Mouse (Mus musculus): ENCODE measurements around the gene Dlx1. TPM values are rescaled to one million over a fixed set of nuclear protein-coding genes. Genes with fewer than 3 reads are reported as not detected.
A peak's percentile ranks its signal among the peaks of the same experiment; 100 is the strongest.

Dlx1 gene
- total and polyA plus RNA-seq, 3 experiments = 0.11 to 0.27 (median 0.21) TPM

GRCm38 (mm10) chr2:71547829-71548228 lies 19.9 kb downstream of the Dlx1 start:
- Histone ChIP-seq H3K9me3 (replicated peaks; ENCODE audit: low read length) (peaks cover 31% of the 10 kb centered on the region), H3K27me3 (replicated peaks) (peaks cover 2% of the 10 kb centered on the region), H3K27ac (ENCODE audit: insufficient read depth, low read depth) (no peak overlapping the region), H3K9ac (ENCODE audit: insufficient read depth, low read depth) (no peak overlapping the region), H3K4me1 (ENCODE audit: control insufficient read depth in 1 of 2, insufficient read depth in 2 of 2) (peaks cover 0 to 7% of the 10 kb centered on the region in 2 experiments; a peak in 2 of 4 replicates), H3K79me2 (replicated peaks; ENCODE audit: control insufficient read depth, extremely low read depth, insufficient read depth, poor library complexity, severe bottlenecking) (no peaks in the 10 kb centered on the region), H3K36me3 (replicated peaks in 1 of 2; ENCODE audit: control insufficient read depth in 1 of 2, insufficient read depth in 1 of 2, low read length in 1 of 2) (no peaks in the 10 kb centered on the region), H3K4me3 (replicated peaks in 1 of 3; ENCODE audit: low read depth in 2 of 3, low read length in 2 of 3, poor library complexity in 1 of 3) (no peak overlapping the region), H3K4me2 (ENCODE audit: insufficient read depth, low read depth, poor library complexity, severe bottlenecking) (no peak overlapping the region)
- in situ Hi-C loops (cut with MboI; ENCODE audit: low pct_ligation_motif_present, low pct_unique_long_range_greater_than_20kb, low sequenced_read_pairs) (loop anchor here (25.0 kb wide), 1 partner anchor 261 kb away; no protein-coding TSS in a partner anchor), dilution Hi-C loops (cut with MboI; ENCODE audit: extremely low pct_ligation_motif_present, extremely low pct_unique_long_range_greater_than_20kb, low sequenced_read_pairs) (no loop called here)
- peak; percentile 57 for DNase-seq (ENCODE audit: extremely low read depth)
- TF ChIP-seq ZC3H11A (IDR thresholded peaks at IDR 0.05; ENCODE audit: low read depth, low read length) = peak; percentile 23; the same call in 1 of the 2 replicates
- TF ChIP-seq POLR2AphosphoS2 (IDR thresholded peaks at IDR 0.05; ENCODE audit: low read depth, low read length) = no peak
- peak; percentile 4 to 80; a peak in 2 of 4 replicates for TF ChIP-seq CTCF (conservative IDR thresholded peaks at IDR 0.05 in 1 of 2, IDR thresholded peaks at IDR 0.05 in 1 of 2; ENCODE audit: low read depth in 2 of 2, low read length in 2 of 2)
- TF ChIP-seq BHLHE40 (IDR thresholded peaks at IDR 0.05; ENCODE audit: low read depth, low read length) = no peak
- peak; percentile 72 for TF ChIP-seq RAD21 (IDR thresholded peaks at IDR 0.05; ENCODE audit: low read depth, low read length)
- TF ChIP-seq SMC3 (IDR thresholded peaks at IDR 0.05; ENCODE audit: low read depth, low read length) = peak; percentile 85
- TF ChIP-seq ZMIZ1 (IDR thresholded peaks at IDR 0.05; ENCODE audit: low read depth, low read length) = no peak

- no peak overlapping the region for H3K27ac ChIP-seq (ENCODE audit: insufficient read depth, low read depth)
- peaks cover 2% of the 10 kb centered on the region for H3K27me3 ChIP-seq (replicated peaks)
- no peak for DNase-seq (ENCODE audit: extremely low read depth)
- no peak overlapping the region for H3K4me3 ChIP-seq (replicated peaks in 1 of 3; ENCODE audit: low read depth in 2 of 3, low read length in 2 of 3, poor library complexity in 1 of 3)
- H3K4me1 ChIP-seq (ENCODE audit: control insufficient read depth in 1 of 2, insufficient read depth in 2 of 2) = peaks cover 0 to 7% of the 10 kb centered on the region in 2 experiments; a peak in 2 of 4 replicates
- in situ Hi-C loops (cut with MboI; ENCODE audit: low pct_ligation_motif_present, low pct_unique_long_range_greater_than_20kb, low sequenced_read_pairs) = no loop called here
- no peak overlapping the region for H3K4me2 ChIP-seq (ENCODE audit: insufficient read depth, low read depth, poor library complexity, severe bottlenecking)
- H3K9me3 ChIP-seq (replicated peaks; ENCODE audit: low read length) = peaks cover 17% of the 10 kb centered on the region
- H3K36me3 ChIP-seq (replicated peaks in 1 of 2; ENCODE audit: control insufficient read depth in 1 of 2, insufficient read depth in 1 of 2, low read length in 1 of 2) = no peaks in the 10 kb centered on the region
- dilution Hi-C loops (cut with MboI; ENCODE audit: extremely low pct_ligation_motif_present, extremely low pct_unique_long_range_greater_than_20kb, low sequenced_read_pairs) = no loop called here
- no peak for TF ChIP-seq BHLHE40 (IDR thresholded peaks at IDR 0.05; ENCODE audit: low read depth, low read length)
- TF ChIP-seq JUN (IDR thresholded peaks at IDR 0.05; ENCODE audit: insufficient read depth, low read depth, low read length) = no peak
- no peak for TF ChIP-seq TCF12 (IDR thresholded peaks at IDR 0.05; ENCODE audit: low read depth, low read length)
- no peak for TF ChIP-seq MAZ (IDR thresholded peaks at IDR 0.05; ENCODE audit: low read depth, low read length)
- TF ChIP-seq ZNF384 (IDR thresholded peaks at IDR 0.05; ENCODE audit: low read depth, low read length) = no peak
- no peak for TF ChIP-seq RAD21 (IDR thresholded peaks at IDR 0.05; ENCODE audit: low read depth, low read length)
- TF ChIP-seq MEF2A (IDR thresholded peaks at IDR 0.05; ENCODE audit: borderline replicate concordance, low read depth, low read length) = no peak
- TF ChIP-seq SMC3 (IDR thresholded peaks at IDR 0.05; ENCODE audit: low read depth, low read length) = no peak
- no peak for TF ChIP-seq NELFE (IDR thresholded peaks at IDR 0.05; ENCODE audit: low read depth, low read length)
- no peak for TF ChIP-seq ELF1 (IDR thresholded peaks at IDR 0.05; ENCODE audit: low read depth, low read length)
- no peak for TF ChIP-seq POLR2AphosphoS2 (IDR thresholded peaks at IDR 0.05; ENCODE audit: low read depth, low read length)
- no peak for TF ChIP-seq RCOR1 (conservative IDR thresholded peaks at IDR 0.05; ENCODE audit: low read depth, low read length)
- TF ChIP-seq MAX (IDR thresholded peaks at IDR 0.05; ENCODE audit: low read length) = no peak
- no peak for TF ChIP-seq CTCF (conservative IDR thresholded peaks at IDR 0.05 in 1 of 2, IDR thresholded peaks at IDR 0.05 in 1 of 2; ENCODE audit: low read depth in 2 of 2, low read length in 2 of 2)
- no peak for TF ChIP-seq SIN3A (IDR thresholded peaks at IDR 0.05; ENCODE audit: low read length)
- no peak for TF ChIP-seq MYC (IDR thresholded peaks at IDR 0.05; ENCODE audit: low read depth, low read length)
- no peak for TF ChIP-seq TBP (conservative IDR thresholded peaks at IDR 0.05; ENCODE audit: low read depth, low read length)
- no peak for TF ChIP-seq ZMIZ1 (IDR thresholded peaks at IDR 0.05; ENCODE audit: low read depth, low read length)
- no peaks in the 10 kb centered on the region for H3K79me2 ChIP-seq (replicated peaks; ENCODE audit: control insufficient read depth, extremely low read depth, insufficient read depth, poor library complexity, severe bottlenecking)
- H3K9ac ChIP-seq (ENCODE audit: insufficient read depth, low read depth) = no peak overlapping the region
These were observed 22.4 kb downstream of the Dlx1 start for GRCm38 (mm10) chr2:71550330-71550729.
